Mouse (Mus musculus) kidney, embryonic 15.5 days (tissue): ENCODE measurements around the gene Nhsl2. TPM values are rescaled to one million over a fixed set of nuclear protein-coding genes. Genes with fewer than 3 reads are reported as not detected.
A peak's percentile ranks its signal among the peaks of the same experiment; 100 is the strongest.

Source experiments
- ATAC-seq: fragments of 200-750 bp; cut with Nextera tagmentation; replicated peaks from 2 replicates; pipeline ENCODE4 v1.8.0; 2017; ENCODE audit warnings: moderate TSS enrichment; ENCODE audit not compliant: low FRiP score
- H3K27ac ChIP-seq: fragments of 300-500 bp; sonication (generic); 2 replicates; pipeline ENCODE4 v1.5.1; 2015; ENCODE audit warnings: mild to moderate bottlenecking, inconsistent platforms
- H3K27me3 ChIP-seq: fragments of 300-500 bp; sonication (generic); 2 replicates; pipeline ENCODE4 v1.6.1; 2015; ENCODE audit warnings: inconsistent platforms
- H3K36me3 ChIP-seq: fragments of 300-500 bp; sonication (generic); 2 replicates; pipeline ENCODE4 v1.6.1; 2015; ENCODE audit warnings: inconsistent platforms
- H3K4me1 ChIP-seq: fragments of 300-500 bp; sonication (generic); 2 replicates; pipeline ENCODE4 v1.6.1; 2015; ENCODE audit warnings: inconsistent platforms
- H3K4me2 ChIP-seq: fragments of 300-500 bp; sonication (generic); 2 replicates; pipeline ENCODE4 v1.6.1; 2015; ENCODE audit warnings: moderate library complexity, mild to moderate bottlenecking, inconsistent platforms
- H3K4me3 ChIP-seq: fragments of 300-500 bp; sonication (generic); replicated peaks from 2 replicates; pipeline ENCODE4 v1.5.1; 2015; ENCODE audit warnings: mild to moderate bottlenecking, inconsistent platforms
- H3K9ac ChIP-seq: fragments of 300-500 bp; sonication (generic); 2 replicates; pipeline ENCODE4 v1.6.1; 2015; ENCODE audit warnings: mild to moderate bottlenecking, inconsistent platforms
- H3K9me3 ChIP-seq: fragments of 300-500 bp; sonication (generic); replicated peaks from 2 replicates; pipeline ENCODE4 v1.6.1; 2016; ENCODE audit warnings: inconsistent platforms
- WGBS: fragments of 180-500 bp; shearing (Covaris S2); methylation state at CpG from one replicate; pipeline ENCODE4 v1.1.7; 2015; ENCODE audit warnings: mixed read lengths; 5-methylcytosine and 5-hydroxymethylcytosine counted together
- polyA plus RNA-seq: library from polyadenylated mRNA; unstranded; fragments of >200 nt; fragmentation: Nextera tagmentation; extraction: Ambion mirVana; gene quantifications from 2 replicates; pipeline ENCODE4 v1.2.1, GENCODE M21; 2015

Nhsl2 gene
- polyA plus RNA-seq, 1 experiment from 2014 or later, result 12.9 TPM

DNA sequence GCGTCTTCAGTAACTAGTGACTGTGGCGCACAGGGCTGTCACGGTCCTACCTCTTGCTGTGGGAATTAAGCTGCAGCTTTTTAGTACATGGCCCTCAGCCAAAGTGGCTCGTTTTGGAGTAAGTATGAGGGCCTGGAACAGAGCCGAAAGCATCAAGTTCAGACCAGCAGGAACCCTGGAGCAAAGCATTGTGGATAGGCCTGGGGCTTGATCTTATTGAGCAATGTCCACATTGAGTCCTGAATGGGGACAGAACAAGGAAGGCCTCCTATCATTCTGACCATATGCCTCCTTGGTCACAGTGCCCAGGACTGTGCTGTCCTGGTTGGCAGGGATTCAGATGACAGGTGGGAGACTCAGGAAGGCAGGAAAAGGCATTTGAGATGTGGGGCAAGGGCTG lies 211.1 kb downstream of the Nhsl2 start:
- H3K27ac ChIP-seq, result no peak overlapping the region
- no peaks in the 10 kb centered on the region for H3K9me3 ChIP-seq
- 85% methylated on average over 5 of the region's 5 CpGs for WGBS
- no peak overlapping the region for H3K4me2 ChIP-seq
- H3K27me3 ChIP-seq, result peaks cover 16% of the 10 kb centered on the region
- H3K9ac ChIP-seq, result no peak overlapping the region
- no peaks in the 10 kb centered on the region for H3K36me3 ChIP-seq
- no peak overlapping the region for H3K4me3 ChIP-seq
- H3K4me1 ChIP-seq, result 0 out of 2 replicates have a peak, but pooled peaks cover 2% of the 10 kb centered on the region
- ATAC-seq, result no peak

DNA sequence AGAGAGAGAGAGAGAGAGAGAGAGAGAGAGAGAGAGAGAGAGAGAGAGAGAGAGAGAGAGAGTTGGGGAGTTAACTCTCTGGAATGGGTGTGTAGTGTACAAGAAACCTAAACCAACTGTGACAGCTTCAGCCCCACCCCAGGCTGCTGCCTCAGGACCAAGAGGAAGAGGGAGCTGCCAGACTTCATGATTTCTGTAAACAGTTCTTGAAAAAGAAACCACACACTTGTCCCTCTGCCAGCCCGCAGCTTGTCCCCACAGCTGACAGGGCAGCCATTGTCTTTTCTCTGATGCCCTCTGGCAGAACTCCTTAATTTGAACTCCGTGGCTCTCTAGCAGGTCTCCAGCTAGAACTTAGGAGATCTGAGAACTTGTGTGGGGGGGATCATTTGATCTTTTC lies 211.7 kb downstream of the Nhsl2 start:
- H3K9ac ChIP-seq, result no peak overlapping the region
- no peaks in the 10 kb centered on the region for H3K36me3 ChIP-seq
- peaks cover 20% of the 10 kb centered on the region for H3K27me3 ChIP-seq
- H3K9me3 ChIP-seq, result no peaks in the 10 kb centered on the region
- no peak overlapping the region for H3K4me2 ChIP-seq
- no peak overlapping the region for H3K4me3 ChIP-seq
- WGBS, result 21% methylated on average over 2 of the region's 2 CpGs
- no peak overlapping the region for H3K27ac ChIP-seq
- 0 out of 2 replicates have a peak, but pooled peaks cover 2% of the 10 kb centered on the region for H3K4me1 ChIP-seq
- ATAC-seq, result no peak

DNA sequence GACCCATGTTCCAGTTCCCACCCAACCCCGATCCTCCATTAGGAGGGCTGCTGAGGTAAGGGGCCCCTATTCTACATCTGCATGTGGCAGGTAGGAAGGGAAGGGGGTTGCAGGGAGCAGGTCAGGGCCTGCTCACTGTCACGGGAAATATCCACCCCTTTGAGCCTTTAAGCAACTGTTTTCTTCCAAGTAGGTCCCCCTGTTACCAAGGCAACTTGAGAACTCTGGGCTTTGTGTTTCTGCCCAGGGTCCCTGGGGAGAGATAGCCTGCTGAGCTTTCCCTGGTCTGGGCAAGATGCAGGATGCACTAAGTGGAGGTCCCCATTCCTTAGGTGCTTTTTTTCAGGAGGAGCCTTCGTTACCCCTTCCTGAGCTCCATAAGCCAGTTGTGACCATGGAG lies 214.9 kb downstream of the Nhsl2 start:
- H3K9ac ChIP-seq, result no peak overlapping the region
- no peak overlapping the region for H3K4me2 ChIP-seq
- H3K4me1 ChIP-seq, result 0 out of 2 replicates have a peak, but pooled peaks cover 2% of the 10 kb centered on the region
- no peak for ATAC-seq
- 53% methylated on average over 3 of the region's 3 CpGs for WGBS
- H3K27ac ChIP-seq, result no peak overlapping the region
- no peaks in the 10 kb centered on the region for H3K36me3 ChIP-seq
- H3K27me3 ChIP-seq, result peaks cover 30% of the 10 kb centered on the region
- H3K4me3 ChIP-seq, result no peak overlapping the region
- H3K9me3 ChIP-seq, result no peaks in the 10 kb centered on the region

DNA sequence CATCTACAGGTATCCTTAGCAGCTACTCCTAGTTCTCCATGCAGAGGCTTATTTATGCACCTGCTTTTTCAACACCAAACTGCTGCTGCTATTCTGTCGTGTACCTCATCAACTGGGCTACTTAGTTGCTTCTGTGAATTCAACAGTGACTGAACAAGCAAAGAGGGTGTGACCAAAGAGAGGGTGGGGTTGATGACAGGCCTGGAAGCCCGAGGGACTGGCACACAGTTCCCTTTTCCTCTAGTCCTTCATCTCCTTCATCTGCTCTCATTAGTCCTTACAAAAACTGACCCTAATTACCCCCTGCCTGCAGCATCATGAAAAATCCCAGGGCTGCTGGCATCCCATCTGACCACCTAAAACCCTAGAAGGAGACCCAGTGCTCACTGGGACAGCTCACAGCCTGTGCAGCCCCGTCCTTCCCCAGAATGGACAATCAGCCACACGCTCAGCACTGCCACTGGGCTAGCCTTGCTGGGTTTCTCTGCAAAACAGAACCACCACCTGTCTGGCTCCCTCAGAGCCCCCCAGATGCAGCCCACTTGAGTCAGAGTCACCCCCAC lies 216.1 kb downstream of the Nhsl2 start:
- H3K9me3 ChIP-seq, result no peaks in the 10 kb centered on the region
- H3K36me3 ChIP-seq, result no peaks in the 10 kb centered on the region
- ATAC-seq, result no peak
- H3K4me2 ChIP-seq, result no peak overlapping the region
- WGBS, result 44% methylated on average over 4 of the region's 4 CpGs
- peaks cover 34% of the 10 kb centered on the region for H3K27me3 ChIP-seq
- H3K4me3 ChIP-seq, result no peak overlapping the region
- H3K27ac ChIP-seq, result no peak overlapping the region
- H3K4me1 ChIP-seq, result peaks cover 8% of the 10 kb centered on the region; the same call in 1 of the 2 replicates
- no peak overlapping the region for H3K9ac ChIP-seq

DNA sequence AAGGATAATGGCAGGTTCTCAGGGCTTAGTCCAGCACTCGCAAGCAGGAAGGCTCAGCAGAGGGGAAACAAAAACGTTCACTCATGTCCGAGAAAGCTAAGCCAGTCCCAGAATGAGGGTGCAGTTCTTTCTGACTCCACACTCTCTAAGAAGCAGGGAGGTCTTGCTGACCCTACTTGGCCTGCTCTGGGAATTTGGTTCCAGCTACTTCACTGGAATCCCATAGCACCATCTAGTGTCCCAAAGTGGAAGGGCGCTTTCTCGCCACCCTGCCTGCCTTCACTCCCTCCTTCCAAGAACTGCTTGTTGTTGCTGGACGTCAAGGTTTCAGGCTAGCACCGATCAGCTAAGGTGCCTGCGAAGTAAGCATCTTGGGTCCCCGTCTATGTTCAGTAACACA lies 216.9 kb downstream of the Nhsl2 start:
- H3K36me3 ChIP-seq, result no peaks in the 10 kb centered on the region
- ATAC-seq, result 0 out of 2 replicates have a peak, but pooled peaks have one; percentile 19
- H3K9ac ChIP-seq, result no peak overlapping the region
- peaks cover 38% of the 10 kb centered on the region for H3K27me3 ChIP-seq
- 25% methylated on average over 9 of the region's 9 CpGs for WGBS
- H3K9me3 ChIP-seq, result no peaks in the 10 kb centered on the region
- no peak overlapping the region for H3K4me2 ChIP-seq
- no peak overlapping the region for H3K27ac ChIP-seq
- H3K4me3 ChIP-seq, result no peak overlapping the region
- peaks cover 6% of the 10 kb centered on the region; the same call in 1 of the 2 replicates for H3K4me1 ChIP-seq

DNA sequence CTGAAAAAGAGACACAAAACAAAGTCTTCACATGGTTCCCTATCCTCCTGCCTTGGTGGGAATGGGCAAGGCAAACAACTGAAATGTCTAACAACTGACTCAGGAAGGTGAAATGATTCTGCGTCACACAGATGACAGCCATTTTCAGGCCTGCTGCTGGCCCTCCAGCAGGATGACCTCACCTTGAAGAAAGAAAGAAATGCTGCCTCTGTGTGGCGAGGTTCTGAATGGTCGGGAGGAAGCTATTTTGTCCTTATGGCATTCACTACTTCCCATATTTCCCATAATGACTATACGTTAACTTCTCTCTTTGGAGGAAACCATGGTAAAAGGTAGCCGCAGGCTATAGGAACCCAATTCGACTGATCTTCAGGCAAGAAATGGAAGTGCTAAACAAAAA lies 217.9 kb downstream of the Nhsl2 start:
- no peak overlapping the region for H3K9ac ChIP-seq
- H3K27ac ChIP-seq, result no peak overlapping the region
- H3K4me1 ChIP-seq, result peaks cover 15% of the 10 kb centered on the region; the same call in 1 of the 2 replicates
- no peaks in the 10 kb centered on the region for H3K36me3 ChIP-seq
- H3K27me3 ChIP-seq, result peaks cover 43% of the 10 kb centered on the region
- H3K9me3 ChIP-seq, result no peaks in the 10 kb centered on the region
- no peak overlapping the region for H3K4me3 ChIP-seq
- 77% methylated on average over 6 of the region's 6 CpGs for WGBS
- H3K4me2 ChIP-seq, result no peak overlapping the region
- no peak for ATAC-seq

DNA sequence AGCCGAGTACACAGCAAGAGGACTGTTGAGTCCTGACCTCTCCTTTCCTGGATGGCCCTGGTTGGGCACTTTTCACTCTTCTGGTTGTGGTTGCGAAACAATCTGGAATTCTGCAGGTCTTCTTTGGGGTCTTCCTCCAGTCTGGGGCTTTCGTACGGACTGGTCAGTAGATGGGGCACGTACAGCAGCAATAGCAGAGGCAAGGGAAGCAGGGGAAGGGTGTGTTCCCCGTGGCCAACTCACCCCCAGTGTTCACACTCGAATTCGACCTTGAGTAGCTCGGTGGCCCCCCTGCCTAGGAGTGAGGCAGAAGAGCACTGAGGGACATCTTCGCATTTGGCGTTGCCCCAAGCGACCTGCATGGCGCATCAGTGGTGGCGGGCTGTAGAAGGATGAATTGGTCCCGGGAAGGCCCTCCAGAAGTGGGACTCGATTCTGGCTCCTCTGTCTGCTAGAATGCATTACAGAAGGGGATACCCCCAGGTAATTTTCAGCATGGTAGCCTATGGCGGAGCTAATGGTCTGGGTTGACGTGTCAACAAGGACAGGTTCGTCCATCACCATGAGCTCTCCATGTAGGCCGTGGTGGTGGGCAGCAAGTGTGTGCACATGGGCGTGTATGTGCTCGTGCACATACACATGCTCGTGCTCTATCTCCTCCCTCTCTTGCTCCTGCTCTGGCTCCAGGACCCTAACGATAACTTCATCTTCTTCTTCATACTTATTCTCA lies 219.8 kb downstream of the Nhsl2 start:
- Histone ChIP-seq H3K9me3 (no peaks in the 10 kb centered on the region), H3K36me3 (no peaks in the 10 kb centered on the region), H3K4me1 (peaks cover 15% of the 10 kb centered on the region; the same call in 1 of the 2 replicates), H3K4me3 (no peak overlapping the region), H3K27ac (no peak overlapping the region), H3K27me3 (peaks cover 50% of the 10 kb centered on the region), H3K9ac (no peak overlapping the region), H3K4me2 (no peak overlapping the region)
- whole genome bisulfite sequencing, result 92% methylated on average over 24 of the region's 24 CpGs
- ATAC-seq, result no peak

DNA sequence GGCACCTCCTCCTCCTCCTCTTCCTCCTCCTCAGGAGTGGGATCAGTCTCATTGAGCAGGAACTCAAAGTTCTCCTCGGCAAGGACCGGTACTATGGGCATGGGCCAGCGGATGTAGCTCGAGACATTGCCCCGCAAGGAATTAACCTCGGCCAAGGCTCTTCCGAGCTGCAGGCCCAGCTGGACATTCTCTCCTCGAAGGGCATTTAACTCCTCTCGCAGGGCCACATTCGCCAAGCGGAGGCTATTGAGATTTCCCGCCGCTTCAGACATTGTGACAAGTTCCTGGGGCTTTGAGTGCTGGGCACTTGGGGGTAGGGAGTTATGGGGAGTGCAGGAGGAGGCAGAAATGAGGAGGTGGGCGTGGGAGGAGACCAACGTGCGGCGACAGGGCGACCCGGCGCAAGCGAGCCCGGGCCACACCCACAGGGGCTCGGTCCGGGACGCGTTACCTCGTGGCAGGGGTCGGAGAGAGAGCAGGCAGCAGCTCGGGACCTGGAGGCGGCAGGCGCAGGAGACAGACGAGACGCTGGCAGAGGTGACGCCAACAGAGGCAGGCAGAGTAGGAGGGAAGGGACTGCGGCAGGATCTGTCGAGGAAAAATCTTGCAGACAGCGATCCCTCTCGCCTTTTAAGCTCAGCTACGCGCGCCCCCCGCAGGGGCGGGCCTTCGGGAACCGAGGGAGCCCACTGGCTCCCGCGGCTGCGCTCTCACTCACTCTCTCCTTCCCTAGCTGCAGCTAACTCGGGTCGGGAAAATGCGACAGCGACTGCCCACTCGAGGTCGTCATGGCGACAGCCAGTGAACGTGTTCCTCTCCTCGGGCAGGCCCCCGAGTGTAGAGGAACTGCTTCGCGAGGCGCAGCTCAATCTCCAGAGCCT lies 221.6 kb downstream of the Nhsl2 start, which contains the start of gene Rtl5:
Gene Rtl5 (minus strand): TSS at position 714 of the 881 bp plus-strand sequence.
- Histone ChIP-seq H3K9ac (peak within 1 kb of the TSS; percentile 46), H3K4me2 (peak within 1 kb of the TSS; percentile 70), H3K4me1 (peaks cover 23% of the 10 kb centered on the region; the same call in 1 of the 2 replicates), H3K27ac (peak within 1 kb of the TSS; percentile 88), H3K36me3 (no peaks in the 10 kb centered on the region), H3K27me3 (peaks cover 47% of the 10 kb centered on the region), H3K9me3 (no peaks in the 10 kb centered on the region), H3K4me3 (peak within 1 kb of the TSS; percentile 51)
- WGBS, result 25% methylated on average over 58 of the region's 61 CpGs
- ATAC-seq, result peak; percentile 92

DNA sequence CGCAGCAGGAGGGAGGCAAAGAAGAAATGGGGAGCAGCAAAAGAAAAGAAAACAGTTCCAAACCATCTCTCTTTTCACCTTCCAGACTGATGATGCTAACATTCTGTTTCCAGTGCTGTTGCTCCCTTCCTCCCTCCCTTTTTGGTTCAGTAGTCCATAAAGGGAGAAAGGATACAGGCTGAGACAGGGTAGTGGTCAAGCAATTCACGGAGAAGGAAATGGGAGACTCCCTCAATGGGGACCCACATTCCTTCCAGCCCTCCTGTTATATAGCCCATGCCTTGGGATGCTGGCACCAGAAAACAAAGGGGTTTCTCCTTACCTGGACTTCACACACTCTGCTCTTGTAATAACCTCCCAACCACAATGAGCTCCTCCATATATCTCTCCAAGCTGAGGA lies 222.3 kb downstream of the Nhsl2 start:
- Histone ChIP-seq H3K4me2 (peak overlapping the region; percentile 70), H3K4me1 (peaks cover 23% of the 10 kb centered on the region; the same call in 1 of the 2 replicates), H3K27me3 (peaks cover 44% of the 10 kb centered on the region), H3K4me3 (peak overlapping the region; percentile 51), H3K9ac (no peak overlapping the region), H3K9me3 (no peaks in the 10 kb centered on the region), H3K36me3 (no peaks in the 10 kb centered on the region), H3K27ac (peak overlapping the region; percentile 88)
- WGBS, result 15% methylated on average over 2 of the region's 2 CpGs
- no peak for ATAC-seq

DNA sequence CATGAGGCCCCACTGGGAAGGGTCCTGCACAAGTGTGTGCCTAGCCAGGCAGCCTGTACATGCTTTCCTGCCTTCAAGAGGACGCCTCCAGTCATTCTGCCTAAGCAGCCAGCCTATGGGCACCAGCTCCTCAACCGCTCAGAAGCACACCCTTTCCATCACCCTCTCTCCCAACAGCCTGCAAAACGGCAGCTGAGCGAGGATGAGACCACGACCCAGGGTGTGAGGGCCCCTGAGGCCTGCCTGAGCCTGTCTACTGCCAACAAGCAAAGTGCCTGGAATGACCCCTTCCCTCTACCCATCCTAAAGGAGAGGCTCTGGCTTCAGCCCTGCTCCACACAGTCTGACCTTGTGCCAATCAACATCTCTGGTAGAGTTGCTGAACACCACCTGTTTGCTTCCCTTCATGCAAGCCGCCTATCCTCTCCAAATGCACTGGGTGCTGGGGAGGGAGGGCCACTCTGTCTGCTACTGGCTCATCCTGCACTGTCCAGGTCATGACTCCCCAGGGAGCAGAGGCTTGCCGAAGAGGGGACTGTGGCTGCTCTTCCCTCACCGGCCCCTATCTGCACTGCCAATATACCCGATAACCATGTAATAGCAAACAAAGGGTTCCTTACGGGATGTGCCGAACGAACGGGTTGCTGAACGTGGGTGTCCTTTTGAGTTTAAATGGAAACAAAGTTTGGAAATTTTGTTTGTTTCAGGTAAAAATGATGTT lies 224.6 kb downstream of the Nhsl2 start:
- Histone ChIP-seq H3K9ac (no peak overlapping the region), H3K4me3 (no peak overlapping the region), H3K9me3 (no peaks in the 10 kb centered on the region), H3K27ac (no peak overlapping the region), H3K27me3 (peaks cover 39% of the 10 kb centered on the region), H3K4me2 (no peak overlapping the region), H3K4me1 (peaks cover 23% of the 10 kb centered on the region; the same call in 1 of the 2 replicates), H3K36me3 (no peaks in the 10 kb centered on the region)
- ATAC-seq, result no peak
- WGBS, result 83% methylated on average over 14 of the region's 14 CpGs

DNA sequence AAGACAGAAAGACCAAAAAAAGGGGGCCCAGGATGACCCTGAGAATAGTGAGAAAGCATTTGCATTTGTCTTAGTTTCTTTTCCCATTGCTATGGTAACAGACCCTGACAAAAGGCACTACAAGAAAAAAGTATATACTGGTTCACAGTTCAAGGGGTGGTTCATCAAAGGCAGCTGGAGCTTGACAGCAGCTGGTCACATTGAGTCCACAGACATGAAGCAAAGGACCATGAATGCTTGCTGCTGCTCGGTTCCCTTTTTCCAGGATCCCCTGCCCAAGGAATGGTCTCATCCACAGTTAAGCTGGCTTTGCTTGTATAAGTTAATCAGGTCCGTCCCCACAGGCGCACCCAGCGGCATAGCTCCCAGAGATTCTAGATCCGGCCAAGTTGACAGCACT lies 225.2 kb downstream of the Nhsl2 start:
- no peak for ATAC-seq
- Histone ChIP-seq H3K36me3 (no peaks in the 10 kb centered on the region), H3K4me1 (peaks cover 23% of the 10 kb centered on the region; the same call in 1 of the 2 replicates), H3K4me2 (no peak overlapping the region), H3K4me3 (no peak overlapping the region), H3K9ac (no peak overlapping the region), H3K9me3 (no peaks in the 10 kb centered on the region), H3K27ac (peak overlapping the region; percentile 68), H3K27me3 (peaks cover 39% of the 10 kb centered on the region)
- WGBS, result 84% methylated on average over 5 of the region's 5 CpGs
